Mouse (Mus musculus): ENCODE results near the gene Egr4.

GRCm38 (mm10) chr6:85522825-85523224 lies 9.4 kb upstream of the Egr4 start:
- TF ChIP-seq USF1 (IDR thresholded peaks at IDR 0.05; ENCODE audit: low read depth): no peak
- no peak for TF ChIP-seq POLR2A (IDR thresholded peaks at IDR 0.05; ENCODE audit: insufficient read length, low read depth)
- no peak for TF ChIP-seq MYOG (IDR thresholded peaks at IDR 0.05; ENCODE audit: control insufficient read depth in 1 of 3, insufficient read depth in 1 of 3, insufficient read length in 2 of 3, low read depth in 2 of 3)

Data from myocyte (in vitro differentiated cells).